10 mouse cellular contexts compared by ENCODE assay signal in genomic region chr5:27793923-27794322, GRCm38 (mm10). TPM values are rescaled to one million over a fixed set of nuclear protein-coding genes. Genes with fewer than 3 reads are reported as not detected.
DNase-seq lines count a peak whose midpoint lies in the region; ATAC-seq and TF ChIP-seq lines count a peak whose summit lies in the region.
"Had no signal": no experiment of that assay in that cellular context is flagged by ENCODE, and none has a peak within 500 bp of the region (broad histone marks: within the 10 kb centered on the region; RNA-seq: fewer than 3 reads in every experiment).

No protein-coding gene starts in this region.

- H3K4me2 ChIP-seq in intestine, postnatal 0 days (replicated peaks; ENCODE audit: low read depth), result no peak overlapping the region
- H3K4me2 ChIP-seq in intestine, embryonic 15.5 days (replicated peaks), result no peak overlapping the region
- H3K4me2 ChIP-seq: embryonic facial prominence, embryonic 15.5 days; neural tube, embryonic 13.5 days had no signal

- H3K9ac ChIP-seq in intestine, postnatal 0 days (ENCODE audit: low read depth, low read length), result no peak overlapping the region
- no peak overlapping the region for H3K9ac ChIP-seq in intestine, embryonic 15.5 days
- H3K9ac ChIP-seq: embryonic facial prominence, embryonic 15.5 days; neural tube, embryonic 13.5 days had no signal

- H3K27me3 ChIP-seq in intestine, postnatal 0 days (replicated peaks; ENCODE audit: control insufficient read depth, insufficient read depth, low read length), result no peaks in the 10 kb centered on the region
- H3K27me3 ChIP-seq in intestine, embryonic 15.5 days (replicated peaks), result no peaks in the 10 kb centered on the region
- H3K27me3 ChIP-seq in heart, embryonic 10.5 days (ENCODE audit: insufficient read depth, poor library complexity, severe bottlenecking), result no peaks in the 10 kb centered on the region
- H3K27me3 ChIP-seq: embryonic facial prominence, embryonic 15.5 days; neural tube, embryonic 13.5 days had no signal

- H3K4me1 ChIP-seq in intestine, postnatal 0 days (replicated peaks; ENCODE audit: control insufficient read depth, insufficient read depth, low read length), result no peaks in the 10 kb centered on the region
- peaks cover 11% of the 10 kb centered on the region; the same call in 1 of the 2 replicates for H3K4me1 ChIP-seq in intestine, embryonic 15.5 days (replicated peaks)
- H3K4me1 ChIP-seq in cortical plate, adult 2 months (ENCODE audit: control insufficient read depth, insufficient read depth, low read length), result peaks cover 5% of the 10 kb centered on the region; the same call in 1 of the 2 replicates
- peaks cover 14% of the 10 kb centered on the region for H3K4me1 ChIP-seq in heart, embryonic 10.5 days

- no peak overlapping the region for H3K27ac ChIP-seq in intestine, postnatal 0 days (ENCODE audit: low read depth, low read length)
- no peak overlapping the region for H3K27ac ChIP-seq in intestine, embryonic 15.5 days
- H3K27ac ChIP-seq in cortical plate, adult 2 months (ENCODE audit: insufficient read depth, low read length), result no peak overlapping the region
- no peak overlapping the region for H3K27ac ChIP-seq in heart, embryonic 10.5 days
- H3K27ac ChIP-seq: embryonic facial prominence, embryonic 15.5 days; neural tube, embryonic 13.5 days had no signal

- ATAC-seq in intestine, postnatal 0 days, result no peak
- no peak for ATAC-seq in intestine, embryonic 15.5 days

- peak; percentile 90 for TF ChIP-seq CTCF in intestine, postnatal 0 days (IDR thresholded peaks at IDR 0.05; ENCODE audit: low read depth)
- TF ChIP-seq CTCF in cortical plate, adult 2 months (IDR thresholded peaks at IDR 0.05; ENCODE audit: extremely low read depth, insufficient read depth, low read length), result peak; percentile 84

- no peak for TF ChIP-seq POLR2A in cortical plate, adult 2 months (IDR thresholded peaks at IDR 0.05; ENCODE audit: extremely low read depth, insufficient read depth, low read length)

- no peak overlapping the region for H3K4me3 ChIP-seq in intestine, postnatal 0 days (ENCODE audit: low read depth, low read length)
- H3K4me3 ChIP-seq in intestine, embryonic 15.5 days (replicated peaks), result no peak overlapping the region
- no peak overlapping the region for H3K4me3 ChIP-seq in cortical plate, adult 2 months (ENCODE audit: insufficient read depth, low read length)
- no peak overlapping the region for H3K4me3 ChIP-seq in heart, embryonic 10.5 days
- H3K4me3 ChIP-seq: embryonic facial prominence, embryonic 15.5 days; neural tube, embryonic 13.5 days had no signal

- 13% methylated on average over 1 of the region's 1 CpGs for WGBS in intestine, postnatal 0 days
- 19% methylated on average over 1 of the region's 1 CpGs for WGBS in intestine, embryonic 15.5 days
- 13% methylated on average over 1 of the region's 1 CpGs for WGBS in heart, embryonic 10.5 days

- no peaks in the 10 kb centered on the region for H3K9me3 ChIP-seq in intestine, postnatal 0 days (ENCODE audit: control insufficient read depth)
- H3K9me3 ChIP-seq in intestine, embryonic 15.5 days, result no peaks in the 10 kb centered on the region
- H3K9me3 ChIP-seq in heart, embryonic 10.5 days, result no peaks in the 10 kb centered on the region
- H3K9me3 ChIP-seq: embryonic facial prominence, embryonic 15.5 days; neural tube, embryonic 13.5 days had no signal

- peak; percentile 66 for DNase-seq in adipocyte (ENCODE audit: low spot score)
- DNase-seq in heart, embryonic 10.5 days (ENCODE audit: low spot score), result peak; percentile 79
- peak; percentile 71 to 82 for DNase-seq in left cerebral cortex, adult 18-20 months (ENCODE audit: low spot score in 2 of 2)
- DNase-seq in monocyte, adult 2 months (ENCODE audit: low read depth in 1 of 2, low spot score in 2 of 2), result peak; percentile 35 to 70
- peak; percentile 76 for DNase-seq in testis, postnatal 10 days (ENCODE audit: low spot score)

- H3K36me3 ChIP-seq in intestine, postnatal 0 days (ENCODE audit: control insufficient read depth, insufficient read depth), result no peaks in the 10 kb centered on the region
- no peaks in the 10 kb centered on the region for H3K36me3 ChIP-seq in intestine, embryonic 15.5 days
- 0 out of 2 replicates have a peak, but pooled peaks cover 2% of the 10 kb centered on the region for H3K36me3 ChIP-seq in heart, embryonic 10.5 days
- H3K36me3 ChIP-seq: embryonic facial prominence, embryonic 15.5 days; neural tube, embryonic 13.5 days had no signal

RNA-seq across cellular contexts. Expression of gene Paxip1, which starts 2.4 kb away (rescaled TPM):
- 8.0 and 9.0 TPM in 2 replicates for polyA plus RNA-seq in intestine, postnatal 0 days (2015; fragmentation: Nextera tagmentation; extraction: Ambion mirVana)
- 26.7 and 29.6 TPM in 2 replicates for polyA plus RNA-seq in intestine, embryonic 15.5 days (2015; fragmentation: Nextera tagmentation; extraction: Ambion mirVana)
- polyA plus RNA-seq in cortical plate, adult 2 months (2012; rRNA removed), result 33.2 and 33.4 TPM in 2 replicates
- 36.5 and 38.0 TPM in 2 replicates for polyA plus RNA-seq in heart, embryonic 10.5 days (2016; fragmentation: Nextera tagmentation; extraction: Ambion mirVana)
- 10 to 100 TPM; 38.5 to 39.8 TPM for total RNA-seq in left cerebral cortex, adult 18-20 months (2021)

RNA-seq across cellular contexts. Expression of gene Htr5a, which starts 48.0 kb away (rescaled TPM):
- not detected in 2 replicates for polyA plus RNA-seq in intestine, postnatal 0 days (2015; fragmentation: Nextera tagmentation; extraction: Ambion mirVana)
- polyA plus RNA-seq in intestine, embryonic 15.5 days (2015; fragmentation: Nextera tagmentation; extraction: Ambion mirVana), result 0.03 TPM in 1 of 2 replicates, not detected in the other
- 8.7 and 9.9 TPM in 2 replicates for polyA plus RNA-seq in cortical plate, adult 2 months (2012; rRNA removed)
- not detected in 2 replicates for polyA plus RNA-seq in heart, embryonic 10.5 days (2016; fragmentation: Nextera tagmentation; extraction: Ambion mirVana)
- 10 to 100 TPM; 13.4 to 15.4 TPM for total RNA-seq in left cerebral cortex, adult 18-20 months (2021)
- polyA plus RNA-seq: embryonic facial prominence, embryonic 15.5 days had no signal
